Mouse (Mus musculus) hindbrain, postnatal 0 days (tissue): ENCODE measurements at regions not wholly inside any gene's neighbourhood (a gene's known extent, or its start where the extent isn't known, plus 50 kb on each side); places are given as distances from the start of the nearest gene placed in this dataset.

Experiments
- ATAC-seq: fragments of 200-750 bp; cut with Nextera tagmentation; 2 replicates; pipeline ENCODE4 v1.8.0; 2017; ENCODE audit warnings: mild to moderate bottlenecking, moderate TSS enrichment, moderate library complexity
- DNase-seq: peaks from one replicate; pipeline ENCODE4 v3.0.0-alpha.2; 2015; ENCODE audit warnings: low spot score
- H3K27ac ChIP-seq: fragments of 300-500 bp; sonication (generic); 2 replicates; pipeline ENCODE4 v1.5.1; 2014; ENCODE audit warnings: mild to moderate bottlenecking
- H3K27me3 ChIP-seq: fragments of 300-500 bp; sonication (generic); 2 replicates; pipeline ENCODE4 v1.6.1; 2014; ENCODE audit warnings: low read length, mixed read lengths; ENCODE audit not compliant: insufficient read depth
- H3K36me3 ChIP-seq: fragments of 300-500 bp; sonication (generic); 2 replicates; pipeline ENCODE4 v1.6.1; 2014; ENCODE audit warnings: low read length, mixed read lengths; ENCODE audit not compliant: insufficient read depth
- H3K4me1 ChIP-seq: fragments of 300-500 bp; sonication (generic); 2 replicates; pipeline ENCODE4 v1.6.1; 2014; ENCODE audit warnings: antibody characterized with exemption, low read length, mixed read lengths; ENCODE audit not compliant: insufficient read depth
- H3K4me2 ChIP-seq: fragments of 300-500 bp; sonication (generic); 2 replicates; pipeline ENCODE4 v1.6.1; 2014; ENCODE audit warnings: low read depth, mild to moderate bottlenecking, low read length, moderate library complexity, mixed read lengths
- H3K4me3 ChIP-seq: fragments of 300-500 bp; sonication (generic); 2 replicates; pipeline ENCODE4 v1.5.1; 2014; ENCODE audit warnings: low read length
- H3K9ac ChIP-seq: fragments of 300-500 bp; sonication (generic); replicated peaks from 2 replicates; pipeline ENCODE4 v1.6.1; 2014; ENCODE audit warnings: mild to moderate bottlenecking, low read length, moderate library complexity, mixed read lengths
- H3K9me3 ChIP-seq: fragments of 300-500 bp; sonication (generic); 2 replicates; pipeline ENCODE4 v1.6.1; 2016; ENCODE audit warnings: low read length, mixed read lengths
- CTCF ChIP-seq: IDR thresholded peaks from 2 replicates; pipeline ENCODE4 v1.5.1; 2016; ENCODE audit warnings: antibody characterized with exemption, control low read depth, low read depth
- WGBS: fragments of 180-500 bp; shearing (Covaris S2); extraction: QIAGEN DNeasy Blood & Tissue Kit; methylation state at CpG from one replicate; pipeline ENCODE4 v1.1.7; 2014; 5-methylcytosine and 5-hydroxymethylcytosine counted together

GRCm38 (mm10) chr17:45805471-45806082 lies 71.9 kb upstream of the 1600014C23Rik start:
- 0 out of 2 replicates have a peak, but pooled peaks have one; percentile 9 for ATAC-seq
- H3K9ac ChIP-seq = no peak overlapping the region

GRCm38 (mm10) chr17:45803331-45803730 lies 69.7 kb upstream of the 1600014C23Rik start:
- no peak for ATAC-seq
- H3K27ac ChIP-seq = no peak overlapping the region
- no peak overlapping the region for H3K4me2 ChIP-seq
- H3K9me3 ChIP-seq = peaks cover 4% of the 10 kb centered on the region; the same call in 1 of the 2 replicates
- no peak overlapping the region for H3K4me3 ChIP-seq
- no peak for DNase-seq
- no peak for TF ChIP-seq CTCF
- 81% methylated on average over 8 of the region's 8 CpGs for WGBS
- no peaks in the 10 kb centered on the region; the same call in 1 of the 2 replicates for H3K4me1 ChIP-seq
- no peak overlapping the region for H3K9ac ChIP-seq
- no peaks in the 10 kb centered on the region for H3K36me3 ChIP-seq
- H3K27me3 ChIP-seq = peaks cover 5% of the 10 kb centered on the region; the same call in 1 of the 2 replicates

More at GRCm38 (mm10) chr17:45805471-45806082, 71.9 kb upstream of the 1600014C23Rik start:
- peak; percentile 5 for DNase-seq
- H3K4me3 ChIP-seq = no peak overlapping the region
- 2% methylated on average over 33 of the region's 35 CpGs for WGBS
- H3K9me3 ChIP-seq = no peaks in the 10 kb centered on the region; the same call in 1 of the 2 replicates
- H3K36me3 ChIP-seq = no peaks in the 10 kb centered on the region
- peak overlapping the region; percentile 25; the same call in 1 of the 2 replicates for H3K4me2 ChIP-seq
- H3K27me3 ChIP-seq = peaks cover 5% of the 10 kb centered on the region; the same call in 1 of the 2 replicates
- no peak overlapping the region for H3K27ac ChIP-seq
- no peaks in the 10 kb centered on the region; the same call in 1 of the 2 replicates for H3K4me1 ChIP-seq
- peak; percentile 59 for TF ChIP-seq CTCF

- no peaks in the 10 kb centered on the region; the same call in 1 of the 2 replicates for H3K4me1 ChIP-seq
- no peak overlapping the region for H3K9ac ChIP-seq
- no peaks in the 10 kb centered on the region for H3K36me3 ChIP-seq
- 92% methylated on average over 8 of the region's 8 CpGs for WGBS
- H3K27me3 ChIP-seq = peaks cover 5% of the 10 kb centered on the region; the same call in 1 of the 2 replicates
- H3K4me3 ChIP-seq = no peak overlapping the region
- no peak for TF ChIP-seq CTCF
- H3K9me3 ChIP-seq = peaks cover 4% of the 10 kb centered on the region; the same call in 1 of the 2 replicates
- no peak overlapping the region for H3K27ac ChIP-seq
- ATAC-seq (no peak), DNase-seq (no peak)
- no peak overlapping the region for H3K4me2 ChIP-seq
Measured at GRCm38 (mm10) chr17:45802439-45802838, 68.8 kb upstream of the 1600014C23Rik start.

- no peak for ATAC-seq
- 89% methylated on average over 1 of the region's 1 CpGs for WGBS
- H3K4me1 ChIP-seq = no peaks in the 10 kb centered on the region
Measured at GRCm38 (mm10) chr17:45799725-45800124, 66.1 kb upstream of the 1600014C23Rik start.

GRCm38 (mm10) chr17:45798996-45799395 lies 65.4 kb upstream of the 1600014C23Rik start:
- no peak overlapping the region for H3K9ac ChIP-seq
- H3K9me3 ChIP-seq = peaks cover 4% of the 10 kb centered on the region; the same call in 1 of the 2 replicates
- H3K4me2 ChIP-seq = no peak overlapping the region
- TF ChIP-seq CTCF = no peak
- ATAC-seq (no peak), DNase-seq (no peak)
- H3K4me3 ChIP-seq = no peak overlapping the region
- no peak overlapping the region for H3K27ac ChIP-seq
- H3K4me1 ChIP-seq = no peaks in the 10 kb centered on the region
- H3K36me3 ChIP-seq = no peaks in the 10 kb centered on the region
- WGBS = 65% methylated on average over 11 of the region's 11 CpGs
- no peaks in the 10 kb centered on the region for H3K27me3 ChIP-seq

More at GRCm38 (mm10) chr17:45799725-45800124, 66.1 kb upstream of the 1600014C23Rik start:
- no peaks in the 10 kb centered on the region for H3K36me3 ChIP-seq
- H3K4me2 ChIP-seq = no peak overlapping the region
- peaks cover 4% of the 10 kb centered on the region; the same call in 1 of the 2 replicates for H3K9me3 ChIP-seq
- H3K27ac ChIP-seq = no peak overlapping the region
- no peak overlapping the region for H3K9ac ChIP-seq
- H3K4me3 ChIP-seq = no peak overlapping the region
- DNase-seq = no peak
- TF ChIP-seq CTCF = no peak
- H3K27me3 ChIP-seq = no peaks in the 10 kb centered on the region

GRCm38 (mm10) chr17:45798456-45798855 lies 64.8 kb upstream of the 1600014C23Rik start:
- Histone ChIP-seq H3K4me1 (no peaks in the 10 kb centered on the region), H3K9me3 (peaks cover 4% of the 10 kb centered on the region; the same call in 1 of the 2 replicates), H3K9ac (no peak overlapping the region), H3K4me3 (no peak overlapping the region), H3K27me3 (no peaks in the 10 kb centered on the region), H3K4me2 (no peak overlapping the region), H3K36me3 (no peaks in the 10 kb centered on the region), H3K27ac (no peak overlapping the region)
- DNase-seq (no peak), ATAC-seq (no peak)
- WGBS = 81% methylated on average over 8 of the region's 8 CpGs
- no peak for TF ChIP-seq CTCF

GRCm38 (mm10) chr17:45797121-45797520 lies 63.5 kb upstream of the 1600014C23Rik start:
- ATAC-seq (no peak), DNase-seq (no peak)
- WGBS = 66% methylated on average over 6 of the region's 6 CpGs
- Histone ChIP-seq H3K4me1 (no peaks in the 10 kb centered on the region), H3K27ac (no peak overlapping the region), H3K9me3 (peaks cover 4% of the 10 kb centered on the region; the same call in 1 of the 2 replicates), H3K4me3 (no peak overlapping the region), H3K4me2 (no peak overlapping the region), H3K9ac (no peak overlapping the region), H3K36me3 (no peaks in the 10 kb centered on the region), H3K27me3 (no peaks in the 10 kb centered on the region)
- no peak for TF ChIP-seq CTCF
